Mouse (Mus musculus) ES-E14 (cell line): ENCODE measurements around the gene Tenm3.

Source experiments
- CHD2 ChIP-seq: IDR thresholded peaks from 2 replicates; pipeline ENCODE4 v1.6.1; 2014; ENCODE audit warnings: mild to moderate bottlenecking, low read depth, low read length, inconsistent platforms
- HCFC1 ChIP-seq: IDR thresholded peaks from 2 replicates; pipeline ENCODE4 v1.6.1; 2012; ENCODE audit warnings: low read length, inconsistent platforms, borderline replicate concordance; ENCODE audit not compliant: insufficient read depth
- ZC3H11A ChIP-seq: IDR thresholded peaks from 2 replicates; pipeline ENCODE4 v1.6.1; 2012; ENCODE audit warnings: low read depth, mild to moderate bottlenecking, inconsistent platforms, low read length, borderline replicate concordance
- ZNF384 ChIP-seq: IDR thresholded peaks from 2 replicates; pipeline ENCODE4 v1.6.1; 2012; ENCODE audit warnings: low read depth, low read length, inconsistent platforms

DNA sequence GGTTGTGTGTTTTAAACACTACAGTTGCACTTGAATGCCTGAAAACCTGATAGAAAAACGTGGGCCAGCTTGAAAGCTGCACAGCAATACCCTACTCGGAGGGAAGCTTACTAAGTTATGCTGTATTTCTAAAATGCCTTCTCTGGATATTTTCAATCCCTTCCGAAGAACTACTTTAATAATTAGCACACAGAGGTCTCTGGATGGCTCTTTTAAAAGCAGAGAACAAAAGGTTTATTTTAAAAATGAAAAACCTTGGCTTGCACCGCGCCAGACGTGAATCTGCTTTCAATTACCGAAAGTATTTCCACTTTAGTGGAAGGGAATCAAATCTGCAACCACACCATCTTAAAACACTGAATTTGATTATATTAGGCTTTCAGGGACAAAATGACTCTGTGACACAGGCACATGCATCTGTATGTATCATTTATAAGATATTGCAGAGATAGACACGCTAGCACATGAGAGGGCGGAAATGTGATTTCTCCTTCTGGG is 289.9 kb downstream of the Tenm3 start:
- no peak for TF ChIP-seq ZNF384
- TF ChIP-seq CHD2, result no peak
- TF ChIP-seq HCFC1, result no peak
- TF ChIP-seq ZC3H11A, result no peak
